Mouse (Mus musculus) macrophage (primary cell): ENCODE results near the gene Ndc1. TPM values are rescaled to one million over a fixed set of nuclear protein-coding genes. Genes with fewer than 3 reads are reported as not detected.

Experiments used
- H3K27ac ChIP-seq: fragments of 350-480 bp; formaldehyde crosslinking; 2 replicates; pipeline ENCODE4 v1.9.0; 2021
- H3K36me3 ChIP-seq: fragments of 350-480 bp; formaldehyde crosslinking; 2 replicates; pipeline ENCODE4 v1.9.0; 2021; ENCODE audit errors: inconsistent target
- H3K4me3 ChIP-seq: fragments of 350-480 bp; formaldehyde crosslinking; 2 replicates; pipeline ENCODE4 v1.9.0; 2021; ENCODE audit errors: inconsistent target
- H3K79me2 ChIP-seq: fragments of 350-480 bp; formaldehyde crosslinking; 2 replicates; pipeline ENCODE4 v1.9.0; 2021; ENCODE audit errors: inconsistent target
- WGBS: methylation state at CpG from one replicate; pipeline ENCODE4 v1.1.7; 2026; ENCODE audit warnings: inconsistent platforms; ENCODE audit not compliant: missing documents; 5-methylcytosine and 5-hydroxymethylcytosine counted together
- polyA plus RNA-seq: library from polyadenylated mRNA; stranded (reverse); fragments of 250-400 nt; gene quantifications from 3 replicates; pipeline ENCODE4 v1.2.4, GENCODE M21; 2018; ENCODE audit warnings: inconsistent platforms

The Ndc1 gene
- polyA plus RNA-seq, 1 experiment from 2014 or later = 9.3 TPM

GRCm38 (mm10) chr4:107442288-107442687, 74.7 kb downstream of the Ndc1 start:
- Histone ChIP-seq H3K27ac (no peak overlapping the region), H3K4me3 (no peak overlapping the region), H3K79me2 (no peaks in the 10 kb centered on the region), H3K36me3 (no peaks in the 10 kb centered on the region)
- 93% methylated on average over 11 of the region's 11 CpGs for WGBS

GRCm38 (mm10) chr4:107442891-107443483, 75.4 kb downstream of the Ndc1 start:
- 90% methylated on average over 15 of the region's 16 CpGs for WGBS
- Histone ChIP-seq H3K79me2 (no peaks in the 10 kb centered on the region), H3K36me3 (no peaks in the 10 kb centered on the region), H3K4me3 (no peak overlapping the region), H3K27ac (no peak overlapping the region)

- H3K27ac ChIP-seq = no peak overlapping the region
- H3K79me2 ChIP-seq = no peaks in the 10 kb centered on the region
- WGBS = 89% methylated on average over 11 of the region's 11 CpGs
- H3K36me3 ChIP-seq = no peaks in the 10 kb centered on the region
- H3K4me3 ChIP-seq = no peak overlapping the region
These were observed 76.0 kb downstream of the Ndc1 start for GRCm38 (mm10) chr4:107443621-107444020.

GRCm38 (mm10) chr4:107448481-107448880, 80.9 kb downstream of the Ndc1 start:
- Histone ChIP-seq H3K27ac (no peak overlapping the region), H3K4me3 (no peak overlapping the region), H3K79me2 (no peaks in the 10 kb centered on the region), H3K36me3 (no peaks in the 10 kb centered on the region)
- WGBS = 93% methylated on average over 6 of the region's 6 CpGs

DNA sequence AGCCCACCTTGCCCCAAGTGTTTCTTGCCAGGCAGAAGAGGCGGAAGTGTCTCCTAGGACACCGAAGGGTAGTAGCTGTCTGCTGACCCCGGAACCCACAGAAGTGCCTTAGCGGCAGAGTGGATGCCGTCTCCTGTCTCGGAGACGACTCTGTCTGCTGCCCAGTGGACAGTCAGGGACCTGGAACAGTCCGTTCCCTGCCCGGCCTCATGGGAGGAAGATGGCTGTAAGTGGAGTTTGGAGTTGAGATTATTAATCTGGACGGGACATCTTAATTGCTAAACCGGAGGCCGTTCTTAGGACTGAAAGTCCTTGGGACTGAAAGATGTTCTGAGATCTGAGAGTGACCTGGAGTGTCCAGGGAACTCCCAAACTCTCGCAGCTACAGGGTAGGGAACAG, 81.9 kb downstream of the Ndc1 start:
- no peaks in the 10 kb centered on the region for H3K36me3 ChIP-seq
- WGBS = 94% methylated on average over 13 of the region's 13 CpGs
- no peak overlapping the region for H3K4me3 ChIP-seq
- no peak overlapping the region for H3K27ac ChIP-seq
- no peaks in the 10 kb centered on the region for H3K79me2 ChIP-seq

DNA sequence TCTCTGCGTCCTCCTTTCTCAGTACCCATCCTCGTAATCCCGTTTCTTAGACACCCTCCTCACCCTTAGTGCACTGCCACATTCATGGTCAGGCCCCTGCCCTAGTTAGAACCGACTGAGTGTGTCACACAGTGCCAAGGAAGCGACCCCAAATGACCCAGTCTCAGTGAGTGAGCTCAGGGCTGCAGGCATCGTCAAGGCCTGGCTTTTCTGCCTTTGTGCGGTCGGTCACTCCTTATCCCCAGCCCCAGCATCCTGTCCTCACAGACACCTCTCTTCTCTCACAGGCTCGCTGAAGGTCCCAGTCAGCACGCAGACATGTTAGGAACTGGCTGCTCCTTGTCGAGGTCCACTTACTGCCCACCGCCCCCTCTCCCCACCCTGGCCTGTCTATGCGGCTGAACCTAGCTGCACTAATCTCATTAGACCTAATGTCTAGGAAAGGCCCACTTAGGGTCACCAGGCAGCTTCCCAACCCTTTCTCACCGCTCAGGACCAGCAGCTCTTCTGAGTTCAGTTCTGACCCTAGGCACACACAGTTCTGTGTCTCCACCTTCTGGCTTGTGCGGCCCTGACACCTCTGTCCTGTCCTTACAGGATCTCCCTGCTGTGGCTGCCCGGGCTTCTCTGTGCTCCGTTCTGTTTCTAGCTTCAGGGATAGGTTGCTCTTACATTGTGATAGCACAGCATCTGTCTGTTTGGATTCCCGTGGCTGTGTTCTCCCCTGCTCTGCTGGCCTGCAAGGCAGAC, 84.9 kb downstream of the Ndc1 start:
- Histone ChIP-seq H3K4me3 (no peak overlapping the region), H3K36me3 (no peaks in the 10 kb centered on the region), H3K79me2 (no peaks in the 10 kb centered on the region), H3K27ac (no peak overlapping the region)
- 92% methylated on average over 18 of the region's 18 CpGs for WGBS

- WGBS = 66% methylated on average over 13 of the region's 16 CpGs
- no peaks in the 10 kb centered on the region for H3K36me3 ChIP-seq
- H3K4me3 ChIP-seq = no peak overlapping the region
- H3K27ac ChIP-seq = no peak overlapping the region
- H3K79me2 ChIP-seq = no peaks in the 10 kb centered on the region
These were observed 85.8 kb downstream of the Ndc1 start for GRCm38 (mm10) chr4:107453141-107453984.

DNA sequence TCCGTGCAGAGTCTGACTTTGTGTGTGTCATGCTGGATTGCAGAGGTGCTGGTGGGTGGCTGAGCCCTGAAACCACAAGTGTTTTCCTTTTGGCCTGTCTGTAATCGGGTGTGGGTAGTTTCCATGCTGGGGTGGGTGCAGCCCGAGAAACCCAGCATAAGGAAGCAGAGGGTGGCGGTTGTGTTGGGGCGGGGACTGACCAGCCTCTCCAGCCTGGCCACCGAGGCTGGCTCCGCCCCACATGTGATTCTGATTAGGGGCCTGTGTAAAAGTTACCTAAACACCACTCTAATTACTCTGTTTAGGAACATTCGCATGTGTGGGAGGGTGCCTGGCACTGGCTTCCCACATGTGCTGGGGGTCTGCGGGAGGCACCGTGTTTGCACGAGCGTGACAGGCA, 90.0 kb downstream of the Ndc1 start:
- H3K36me3 ChIP-seq = no peaks in the 10 kb centered on the region
- 49% methylated on average over 12 of the region's 12 CpGs for WGBS
- H3K27ac ChIP-seq = no peak overlapping the region
- no peaks in the 10 kb centered on the region for H3K79me2 ChIP-seq
- H3K4me3 ChIP-seq = no peak overlapping the region

DNA sequence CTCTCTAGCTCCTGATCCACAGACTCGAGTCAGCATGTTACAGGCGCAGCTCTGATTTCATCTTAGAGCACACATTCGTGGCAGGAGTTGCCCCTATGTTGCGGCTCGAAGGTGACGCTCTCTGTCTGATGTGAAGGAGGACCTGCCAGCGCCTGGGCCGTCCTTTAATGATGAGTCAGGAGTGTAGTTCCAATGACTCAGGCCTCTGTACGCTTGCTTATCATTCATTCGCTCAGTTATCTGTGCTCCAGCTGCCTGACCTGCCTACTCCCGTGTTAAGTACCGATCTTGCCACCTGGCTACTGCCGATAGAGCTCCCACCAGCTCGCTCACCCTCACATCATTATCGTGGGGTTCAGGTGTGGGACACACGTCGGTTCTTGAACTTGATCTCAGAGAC, 91.3 kb downstream of the Ndc1 start:
- WGBS = 89% methylated on average over 17 of the region's 17 CpGs
- Histone ChIP-seq H3K36me3 (no peaks in the 10 kb centered on the region), H3K79me2 (no peaks in the 10 kb centered on the region), H3K27ac (no peak overlapping the region), H3K4me3 (no peak overlapping the region)

DNA sequence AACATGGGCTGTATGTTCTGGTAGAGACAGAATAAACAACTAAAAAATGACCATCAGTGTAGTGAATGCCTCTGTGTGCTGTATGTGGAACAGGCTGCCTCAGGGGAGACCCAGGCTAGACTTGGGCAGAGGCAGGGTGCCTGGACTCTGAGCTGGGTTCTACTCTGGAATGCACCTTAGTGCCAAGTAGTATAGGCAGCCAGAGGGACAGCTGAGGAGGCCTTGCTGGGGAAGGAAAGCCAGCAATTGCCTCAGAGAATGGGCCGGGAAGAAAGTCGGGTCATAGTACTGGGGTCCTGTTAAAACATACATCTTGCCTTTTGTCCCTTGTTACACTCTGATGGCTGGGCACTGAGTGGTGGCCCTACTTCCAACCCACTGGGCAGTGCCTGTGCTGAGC, 91.9 kb downstream of the Ndc1 start:
- Histone ChIP-seq H3K36me3 (no peaks in the 10 kb centered on the region), H3K27ac (no peak overlapping the region), H3K4me3 (no peak overlapping the region), H3K79me2 (no peaks in the 10 kb centered on the region)
- WGBS = 83% methylated on average over 2 of the region's 2 CpGs

GRCm38 (mm10) chr4:107460468-107460867, 92.9 kb downstream of the Ndc1 start:
- Histone ChIP-seq H3K79me2 (no peaks in the 10 kb centered on the region), H3K4me3 (no peak overlapping the region), H3K27ac (no peak overlapping the region), H3K36me3 (no peaks in the 10 kb centered on the region)
- 93% methylated on average over 11 of the region's 11 CpGs for whole genome bisulfite sequencing

Other genes starting within 250 kb of the Ndc1 start
- gene Tmem59, start 189.4 kb upstream of the Ndc1 start, polyA plus RNA-seq = 130 to 235 TPM (median 181 TPM) in 3 replicates
- 33.9 to 65.4 TPM (median 51.7 TPM) in 3 replicates for gene Tceanc2, start 188.7 kb upstream of the Ndc1 start, polyA plus RNA-seq
- gene Ldlrad1, start 158.6 kb upstream of the Ndc1 start, polyA plus RNA-seq = not detected in 3 replicates
- gene Lrrc42, start 114.3 kb upstream of the Ndc1 start, polyA plus RNA-seq = 8.4 to 11.4 TPM (median 10.0 TPM) in 3 replicates
- 16.2 to 43.5 TPM (median 22.6 TPM) in 3 replicates for gene Hspb11, start 114.2 kb upstream of the Ndc1 start, polyA plus RNA-seq
- gene Dio1, start 60.6 kb upstream of the Ndc1 start, polyA plus RNA-seq = not detected in 3 replicates
- 33.6 to 49.3 TPM (median 47.6 TPM) in 3 replicates for gene Yipf1, start 53.4 kb upstream of the Ndc1 start, polyA plus RNA-seq
- not detected in 3 replicates for gene Glis1, start 66.8 kb downstream of the Ndc1 start, polyA plus RNA-seq